Mouse (Mus musculus) ES-E14 (cell line): ENCODE measurements around the gene Oxnad1.

Experiments
- CHD2 ChIP-seq: IDR thresholded peaks from 2 replicates; pipeline ENCODE4 v1.6.1; 2014; ENCODE audit warnings: mild to moderate bottlenecking, low read depth, low read length, inconsistent platforms
- HCFC1 ChIP-seq: IDR thresholded peaks from 2 replicates; pipeline ENCODE4 v1.6.1; 2012; ENCODE audit warnings: low read length, inconsistent platforms, borderline replicate concordance; ENCODE audit not compliant: insufficient read depth
- MAFK ChIP-seq: IDR thresholded peaks from 2 replicates; pipeline ENCODE4 v1.6.1; 2014; ENCODE audit warnings: mild to moderate bottlenecking, low read depth, low read length, inconsistent platforms; ENCODE audit not compliant: insufficient read depth
- ZC3H11A ChIP-seq: IDR thresholded peaks from 2 replicates; pipeline ENCODE4 v1.6.1; 2012; ENCODE audit warnings: low read depth, mild to moderate bottlenecking, inconsistent platforms, low read length, borderline replicate concordance
- ZNF384 ChIP-seq: IDR thresholded peaks from 2 replicates; pipeline ENCODE4 v1.6.1; 2012; ENCODE audit warnings: low read depth, low read length, inconsistent platforms

- no peak for TF ChIP-seq ZC3H11A
- TF ChIP-seq MAFK, result no peak
- TF ChIP-seq HCFC1, result no peak
- TF ChIP-seq CHD2, result no peak
- no peak for TF ChIP-seq ZNF384
Measured at GRCm38 (mm10) chr14:32086226-32086625, 1.1 kb downstream of the Oxnad1 start.
